Mouse (Mus musculus): ENCODE measurements around the gene Ahnak. TPM values are rescaled to one million over a fixed set of nuclear protein-coding genes. Genes with fewer than 3 reads are reported as not detected.

Gene Ahnak
- polyA plus RNA-seq, 1 experiment from 2014 or later, result 4.5 TPM

DNA sequence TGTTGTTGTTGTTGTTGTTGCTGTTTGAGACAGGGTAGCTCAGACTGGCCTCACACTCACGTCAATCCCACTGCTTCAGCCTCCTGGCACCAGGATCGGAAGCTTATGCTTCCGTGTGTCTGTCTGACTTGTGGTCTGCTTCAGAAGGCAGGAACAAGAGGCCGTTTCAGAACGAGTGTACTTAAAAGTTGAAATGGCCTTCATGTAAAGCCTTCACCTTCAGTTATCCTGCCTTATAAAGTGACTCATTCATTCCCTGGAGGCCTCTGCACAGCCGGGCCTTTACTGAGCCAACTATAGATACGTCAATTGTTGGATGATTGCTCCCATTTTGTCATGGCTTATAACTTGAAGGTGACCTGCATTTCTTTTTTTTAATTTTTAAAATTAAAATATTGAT lies 70.3 kb downstream of the Ahnak start:
- WGBS, result 84% methylated on average over 7 of the region's 7 CpGs
- no peak for DNase-seq (ENCODE audit: low spot score)
- Histone ChIP-seq H3K9ac (ENCODE audit: low read length) (no peak overlapping the region), H3K9me3 (ENCODE audit: control insufficient read depth, low read length) (no peaks in the 10 kb centered on the region), H3K36me3 (ENCODE audit: control insufficient read depth, insufficient read depth, low read length) (no peaks in the 10 kb centered on the region), H3K4me3 (ENCODE audit: low read depth, low read length) (no peak overlapping the region), H3K4me1 (ENCODE audit: control insufficient read depth, insufficient read depth, low read length) (no peaks in the 10 kb centered on the region), H3K27ac (ENCODE audit: low read depth, low read length) (no peak overlapping the region), H3K4me2 (ENCODE audit: low read depth) (no peak overlapping the region), H3K27me3 (ENCODE audit: control insufficient read depth, insufficient read depth, low read length) (no peaks in the 10 kb centered on the region)
- no peak for ATAC-seq (ENCODE audit: insufficient read depth, low FRiP score, low TSS enrichment)

DNA sequence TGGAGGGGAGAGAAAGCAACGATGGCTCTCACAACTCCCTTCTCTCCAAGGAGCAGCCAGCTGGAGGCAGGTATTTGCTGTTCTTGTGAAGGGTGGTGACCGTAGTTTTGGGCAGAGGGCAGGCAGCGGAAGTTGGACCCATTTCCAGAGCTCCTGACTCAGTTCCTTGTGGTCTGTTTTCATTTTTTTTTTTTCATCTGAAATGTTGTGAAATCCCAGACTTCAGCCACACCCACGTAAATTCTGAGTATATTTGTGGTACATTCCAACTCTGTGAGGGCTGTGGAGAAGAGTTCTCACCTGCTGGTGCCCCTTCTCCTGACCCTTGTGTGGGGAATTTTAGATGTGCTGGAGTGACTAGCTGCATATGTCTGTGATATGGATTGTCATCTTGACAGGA lies 71.0 kb downstream of the Ahnak start:
- WGBS, result 73% methylated on average over 4 of the region's 4 CpGs
- DNase-seq (ENCODE audit: low spot score) (no peak), ATAC-seq (ENCODE audit: insufficient read depth, low FRiP score, low TSS enrichment) (no peak)
- Histone ChIP-seq H3K4me3 (ENCODE audit: low read depth, low read length) (no peak overlapping the region), H3K9me3 (ENCODE audit: control insufficient read depth, low read length) (no peaks in the 10 kb centered on the region), H3K9ac (ENCODE audit: low read length) (no peak overlapping the region), H3K4me2 (ENCODE audit: low read depth) (no peak overlapping the region), H3K4me1 (ENCODE audit: control insufficient read depth, insufficient read depth, low read length) (no peaks in the 10 kb centered on the region), H3K36me3 (ENCODE audit: control insufficient read depth, insufficient read depth, low read length) (no peaks in the 10 kb centered on the region), H3K27me3 (ENCODE audit: control insufficient read depth, insufficient read depth, low read length) (no peaks in the 10 kb centered on the region), H3K27ac (ENCODE audit: low read depth, low read length) (no peak overlapping the region)

DNA sequence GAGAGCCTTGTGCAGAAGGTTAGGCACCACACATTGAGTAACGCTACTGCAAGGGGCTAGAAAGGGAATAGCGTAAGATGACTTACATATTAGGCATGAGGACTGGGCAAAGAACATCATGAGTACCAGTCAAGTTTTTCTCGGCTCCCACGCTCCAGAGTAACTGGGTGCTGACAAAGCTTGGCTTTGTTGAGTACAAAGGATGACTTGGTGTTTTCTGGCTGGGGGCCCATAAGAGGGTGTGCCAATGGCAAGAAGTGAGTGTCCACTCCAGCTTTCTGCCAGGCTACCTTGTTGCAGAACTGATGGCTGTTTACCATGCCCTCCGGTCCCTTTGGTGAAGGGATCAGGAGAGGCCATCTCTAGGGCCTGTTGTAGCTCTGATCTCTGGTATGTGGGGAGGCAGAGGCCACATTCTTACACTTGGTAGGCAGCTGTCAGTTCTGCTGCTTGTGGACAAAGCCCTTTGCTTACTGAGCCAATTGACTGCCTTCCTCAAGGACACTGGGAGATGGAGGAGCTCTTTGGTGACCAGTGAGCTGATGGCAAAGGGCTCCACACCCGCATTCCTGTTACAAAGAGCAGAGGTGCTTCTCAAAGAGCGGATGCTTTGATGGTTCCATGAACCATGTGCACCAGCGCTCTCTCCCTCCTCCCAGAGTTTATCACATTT lies 72.3 kb downstream of the Ahnak start:
- no peak overlapping the region for H3K4me3 ChIP-seq (ENCODE audit: low read depth, low read length)
- DNase-seq (ENCODE audit: low spot score), result no peak
- H3K9me3 ChIP-seq (ENCODE audit: control insufficient read depth, low read length), result no peaks in the 10 kb centered on the region
- H3K4me1 ChIP-seq (ENCODE audit: control insufficient read depth, insufficient read depth, low read length), result no peaks in the 10 kb centered on the region
- ATAC-seq (ENCODE audit: insufficient read depth, low FRiP score, low TSS enrichment), result no peak
- H3K27ac ChIP-seq (ENCODE audit: low read depth, low read length), result no peak overlapping the region
- 94% methylated on average over 8 of the region's 8 CpGs for WGBS
- H3K27me3 ChIP-seq (ENCODE audit: control insufficient read depth, insufficient read depth, low read length), result no peaks in the 10 kb centered on the region
- no peak overlapping the region for H3K4me2 ChIP-seq (ENCODE audit: low read depth)
- H3K9ac ChIP-seq (ENCODE audit: low read length), result no peak overlapping the region
- no peaks in the 10 kb centered on the region for H3K36me3 ChIP-seq (ENCODE audit: control insufficient read depth, insufficient read depth, low read length)

DNA sequence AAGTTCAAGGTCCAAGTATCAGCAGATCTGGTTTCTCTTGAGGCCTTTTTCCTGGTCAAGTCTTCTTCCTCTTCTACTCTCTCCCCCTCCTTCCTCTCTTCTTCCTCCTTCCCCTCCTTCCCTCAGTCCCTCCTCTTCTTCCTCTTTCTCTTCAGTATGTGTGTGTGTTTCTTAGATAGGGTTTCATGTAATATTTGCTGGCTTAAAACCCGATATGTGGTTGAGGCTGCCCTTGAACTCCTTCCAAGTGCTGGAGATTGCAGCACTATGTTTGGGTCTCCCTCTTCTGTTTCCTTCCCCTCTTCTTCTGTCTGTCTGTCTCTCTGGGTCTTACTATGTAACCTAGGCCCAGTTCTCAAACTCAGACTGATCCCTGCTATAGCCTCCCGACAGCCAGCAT lies 73.7 kb downstream of the Ahnak start:
- Histone ChIP-seq H3K27ac (ENCODE audit: low read depth, low read length) (no peak overlapping the region), H3K27me3 (ENCODE audit: control insufficient read depth, insufficient read depth, low read length) (no peaks in the 10 kb centered on the region), H3K4me1 (ENCODE audit: control insufficient read depth, insufficient read depth, low read length) (no peaks in the 10 kb centered on the region), H3K9ac (ENCODE audit: low read length) (no peak overlapping the region), H3K9me3 (ENCODE audit: control insufficient read depth, low read length) (no peaks in the 10 kb centered on the region), H3K4me2 (ENCODE audit: low read depth) (no peak overlapping the region), H3K36me3 (ENCODE audit: control insufficient read depth, insufficient read depth, low read length) (no peaks in the 10 kb centered on the region), H3K4me3 (ENCODE audit: low read depth, low read length) (no peak overlapping the region)
- WGBS, result 88% methylated on average over 2 of the region's 2 CpGs
- ATAC-seq (ENCODE audit: insufficient read depth, low FRiP score, low TSS enrichment) (no peak), DNase-seq (ENCODE audit: low spot score) (no peak)

DNA sequence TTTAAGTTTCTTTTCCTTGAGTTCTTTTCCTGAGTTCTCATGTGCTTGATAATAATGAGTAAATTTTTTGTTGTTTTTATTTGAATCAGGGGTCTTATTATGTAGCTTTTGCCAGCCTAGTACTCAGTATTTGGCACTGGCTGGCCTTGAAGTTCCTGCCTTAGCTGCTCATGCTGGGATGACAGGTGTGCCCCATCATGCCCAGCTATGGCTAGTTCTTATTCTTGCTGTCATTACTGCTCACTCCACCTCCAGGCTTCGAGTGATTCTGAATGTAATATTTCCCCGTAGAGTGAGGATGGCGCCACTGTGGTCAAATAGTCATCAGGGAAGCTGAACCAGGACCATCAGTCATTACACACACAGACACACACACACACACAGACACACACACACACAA lies 74.7 kb downstream of the Ahnak start:
- 90% methylated on average over 3 of the region's 3 CpGs for WGBS
- Histone ChIP-seq H3K4me3 (ENCODE audit: low read depth, low read length) (no peak overlapping the region), H3K4me2 (ENCODE audit: low read depth) (no peak overlapping the region), H3K9ac (ENCODE audit: low read length) (no peak overlapping the region), H3K27me3 (ENCODE audit: control insufficient read depth, insufficient read depth, low read length) (no peaks in the 10 kb centered on the region), H3K9me3 (ENCODE audit: control insufficient read depth, low read length) (no peaks in the 10 kb centered on the region), H3K27ac (ENCODE audit: low read depth, low read length) (no peak overlapping the region), H3K4me1 (ENCODE audit: control insufficient read depth, insufficient read depth, low read length) (no peaks in the 10 kb centered on the region), H3K36me3 (ENCODE audit: control insufficient read depth, insufficient read depth, low read length) (no peaks in the 10 kb centered on the region)
- DNase-seq (ENCODE audit: low spot score), result no peak
- ATAC-seq (ENCODE audit: insufficient read depth, low FRiP score, low TSS enrichment), result no peak

DNA sequence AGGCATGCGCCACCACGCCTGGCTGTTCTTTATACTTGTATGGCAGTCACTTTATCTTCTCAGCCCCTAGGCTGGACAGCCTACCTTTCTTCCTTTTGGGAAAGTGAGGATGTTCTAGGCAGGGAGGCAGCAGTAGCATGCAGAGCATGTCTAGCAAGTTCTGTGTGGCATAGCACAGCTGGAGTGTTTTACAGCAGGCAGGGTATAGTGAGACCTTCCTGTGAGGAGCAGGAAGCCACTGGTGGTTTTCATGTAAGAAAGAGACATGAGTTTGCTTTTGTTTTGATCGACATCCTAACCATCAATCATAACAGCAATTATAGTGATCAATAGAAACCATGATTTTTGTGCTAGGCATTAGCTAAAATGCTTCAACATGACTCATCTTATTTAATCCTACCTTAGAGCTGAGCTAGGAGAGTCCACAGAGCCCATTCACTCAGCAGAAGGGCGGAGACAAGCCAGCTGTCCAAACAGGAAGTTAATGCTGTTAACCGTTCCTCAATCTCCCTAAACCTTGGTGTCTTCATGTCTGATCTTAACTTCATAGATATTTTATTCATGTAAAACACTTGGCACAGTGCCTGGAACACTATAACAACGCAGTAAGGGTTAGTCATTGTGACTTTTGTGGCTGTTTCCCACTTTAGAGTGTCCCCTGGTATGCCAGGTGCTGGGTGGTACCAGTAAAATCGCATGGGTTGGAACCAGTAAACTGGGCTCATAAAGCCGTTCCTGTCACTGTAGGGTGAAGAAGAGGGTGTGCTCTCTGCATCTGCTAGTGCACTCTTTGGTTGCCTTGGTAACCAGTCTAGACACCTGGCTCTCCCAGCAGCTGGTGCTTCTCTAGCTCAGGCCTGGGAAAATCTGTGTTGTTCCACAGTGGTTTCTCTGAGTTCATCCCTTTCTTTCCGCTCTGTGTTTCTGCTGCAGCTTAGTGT lies 76.8 kb downstream of the Ahnak start:
- WGBS, result 60% methylated on average over 9 of the region's 9 CpGs
- no peak overlapping the region for H3K27ac ChIP-seq (ENCODE audit: low read depth, low read length)
- H3K4me2 ChIP-seq (ENCODE audit: low read depth), result no peak overlapping the region
- H3K4me1 ChIP-seq (ENCODE audit: control insufficient read depth, insufficient read depth, low read length), result no peaks in the 10 kb centered on the region
- H3K9me3 ChIP-seq (ENCODE audit: control insufficient read depth, low read length), result no peaks in the 10 kb centered on the region
- no peaks in the 10 kb centered on the region for H3K36me3 ChIP-seq (ENCODE audit: control insufficient read depth, insufficient read depth, low read length)
- ATAC-seq (ENCODE audit: insufficient read depth, low FRiP score, low TSS enrichment), result no peak
- H3K9ac ChIP-seq (ENCODE audit: low read length), result no peak overlapping the region
- no peaks in the 10 kb centered on the region for H3K27me3 ChIP-seq (ENCODE audit: control insufficient read depth, insufficient read depth, low read length)
- no peak overlapping the region for H3K4me3 ChIP-seq (ENCODE audit: low read depth, low read length)
- peak; percentile 36 for DNase-seq (ENCODE audit: low spot score)

DNA sequence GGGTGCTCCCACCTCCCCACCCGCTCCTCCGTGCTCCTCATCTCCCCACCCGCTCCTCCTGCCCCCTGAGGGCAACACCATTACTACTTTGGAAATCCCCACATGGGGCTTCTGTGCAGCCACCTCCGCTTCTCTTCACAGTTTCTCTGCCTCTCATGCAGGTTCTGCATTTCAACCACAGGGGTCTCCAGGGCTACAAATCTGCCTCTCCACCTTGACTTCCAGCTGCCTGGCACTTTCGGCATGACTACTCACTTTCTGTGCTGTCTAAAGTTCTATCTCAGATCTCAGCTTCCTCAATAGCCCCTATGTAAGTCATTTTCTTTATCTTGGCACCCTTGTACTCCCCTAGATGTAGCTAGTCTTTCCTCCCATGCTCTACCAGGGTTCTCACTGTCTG lies 78.2 kb downstream of the Ahnak start:
- no peak for ATAC-seq (ENCODE audit: insufficient read depth, low FRiP score, low TSS enrichment)
- Histone ChIP-seq H3K9ac (ENCODE audit: low read length) (no peak overlapping the region), H3K27ac (ENCODE audit: low read depth, low read length) (no peak overlapping the region), H3K4me3 (ENCODE audit: low read depth, low read length) (no peak overlapping the region), H3K36me3 (ENCODE audit: control insufficient read depth, insufficient read depth, low read length) (no peaks in the 10 kb centered on the region), H3K4me1 (ENCODE audit: control insufficient read depth, insufficient read depth, low read length) (no peaks in the 10 kb centered on the region), H3K27me3 (ENCODE audit: control insufficient read depth, insufficient read depth, low read length) (no peaks in the 10 kb centered on the region), H3K4me2 (ENCODE audit: low read depth) (no peak overlapping the region), H3K9me3 (ENCODE audit: control insufficient read depth, low read length) (no peaks in the 10 kb centered on the region)
- 87% methylated on average over 5 of the region's 5 CpGs for WGBS
- DNase-seq (ENCODE audit: low spot score), result no peak

DNA sequence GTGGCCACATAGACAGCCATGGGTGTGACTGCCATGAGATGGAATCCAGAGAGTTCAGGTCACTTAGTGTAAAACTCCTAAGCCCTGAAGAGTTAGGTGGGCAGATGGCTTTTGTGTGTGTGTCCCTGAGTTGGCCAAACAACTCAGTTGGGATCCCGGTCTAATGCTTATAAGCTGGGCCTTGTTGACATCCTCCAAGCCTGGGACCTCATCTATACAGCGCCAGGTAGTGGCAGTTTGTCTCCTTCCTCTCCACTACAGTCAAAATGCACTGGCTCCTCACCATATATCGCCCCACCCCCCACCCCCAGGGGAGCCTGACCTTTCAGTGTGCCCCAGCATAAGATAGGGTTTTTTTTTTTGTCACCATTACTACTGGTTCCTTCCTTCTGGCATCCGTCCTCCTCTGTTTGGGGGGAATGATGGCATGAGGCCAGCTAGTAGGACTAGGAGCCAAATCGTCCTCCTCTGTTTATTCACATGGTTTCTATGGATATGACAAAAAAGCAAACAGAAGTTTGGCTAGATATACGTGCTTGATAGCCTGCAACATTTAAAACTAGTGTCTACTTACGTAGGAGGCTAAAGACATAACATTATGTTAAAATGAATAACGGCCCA lies 80.7 kb downstream of the Ahnak start:
- WGBS, result 84% methylated on average over 8 of the region's 8 CpGs
- ATAC-seq (ENCODE audit: insufficient read depth, low FRiP score, low TSS enrichment), result no peak
- Histone ChIP-seq H3K9ac (ENCODE audit: low read length) (no peak overlapping the region), H3K9me3 (ENCODE audit: control insufficient read depth, low read length) (no peaks in the 10 kb centered on the region), H3K4me1 (ENCODE audit: control insufficient read depth, insufficient read depth, low read length) (no peaks in the 10 kb centered on the region), H3K27ac (ENCODE audit: low read depth, low read length) (no peak overlapping the region), H3K36me3 (ENCODE audit: control insufficient read depth, insufficient read depth, low read length) (no peaks in the 10 kb centered on the region), H3K4me2 (ENCODE audit: low read depth) (no peak overlapping the region), H3K27me3 (ENCODE audit: control insufficient read depth, insufficient read depth, low read length) (no peaks in the 10 kb centered on the region), H3K4me3 (ENCODE audit: low read depth, low read length) (no peak overlapping the region)
- no peak for DNase-seq (ENCODE audit: low spot score)
